Mouse (Mus musculus): ENCODE data around the gene H2afy2.
A peak's percentile ranks its signal among the peaks of the same experiment; 100 is the strongest.

Gene H2afy2

DNA sequence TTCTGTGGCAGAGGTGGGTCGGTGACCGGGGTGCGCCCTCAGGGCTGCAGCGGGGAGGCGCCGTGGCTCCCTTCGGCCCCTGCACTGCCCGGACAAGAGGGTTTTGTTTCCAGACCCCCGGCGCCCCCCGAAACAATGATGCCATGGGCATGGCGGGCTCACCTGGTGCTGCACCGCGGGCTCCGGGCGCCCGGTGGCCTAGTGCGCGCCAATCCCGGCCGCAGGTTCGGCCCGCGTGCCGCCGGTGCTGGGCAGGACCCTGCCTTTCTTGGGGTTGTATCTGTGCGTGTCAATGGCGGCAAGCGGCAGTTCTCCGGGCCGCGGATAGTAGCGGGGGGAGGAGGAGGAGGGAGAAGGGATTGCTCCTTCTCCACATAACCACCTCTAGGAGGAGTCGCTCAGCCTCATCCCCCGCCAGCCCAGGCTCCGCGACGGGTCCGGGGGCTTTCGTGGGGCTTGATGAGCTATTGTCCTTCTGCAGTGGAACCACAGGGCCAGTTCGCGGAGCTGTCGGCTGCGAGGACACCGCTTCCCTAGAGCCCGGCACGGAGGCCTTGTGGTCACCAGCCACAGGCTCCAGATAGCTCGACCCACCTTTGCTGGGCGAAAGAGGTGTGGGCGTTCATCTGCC is at the start of gene H2afy2:
H2afy2 (minus strand) TSS at position 527 of the 631 bp plus-strand sequence.
- peak; percentile 73 for DNase-seq

GRCm38 (mm10) chr10:61832713-61833112 is 48.8 kb upstream of the H2afy2 start:
- DNase-seq: no peak

DNA sequence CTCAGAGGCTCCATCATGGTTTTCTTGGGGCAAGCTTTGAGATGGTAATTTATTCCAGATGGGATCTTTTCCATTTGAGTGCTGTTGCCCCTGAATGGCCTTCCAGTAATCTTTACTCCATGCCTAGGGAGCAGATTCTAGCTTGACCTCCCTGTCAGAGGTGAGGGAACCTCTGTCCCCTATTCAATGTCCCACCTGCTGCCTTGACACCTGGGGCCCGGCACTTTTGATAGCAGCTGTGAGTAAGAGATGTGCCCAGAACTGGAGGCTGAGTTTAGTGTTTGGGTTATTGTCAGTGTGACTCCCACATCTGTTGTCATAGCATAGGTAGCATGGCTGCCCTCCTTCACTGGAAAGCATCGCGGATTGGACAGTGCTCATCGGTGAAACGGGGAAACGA is 47.8 kb upstream of the H2afy2 start:
- no peak for DNase-seq

- no peak for DNase-seq
Measured at GRCm38 (mm10) chr10:61831251-61831650, 47.3 kb upstream of the H2afy2 start.

DNA sequence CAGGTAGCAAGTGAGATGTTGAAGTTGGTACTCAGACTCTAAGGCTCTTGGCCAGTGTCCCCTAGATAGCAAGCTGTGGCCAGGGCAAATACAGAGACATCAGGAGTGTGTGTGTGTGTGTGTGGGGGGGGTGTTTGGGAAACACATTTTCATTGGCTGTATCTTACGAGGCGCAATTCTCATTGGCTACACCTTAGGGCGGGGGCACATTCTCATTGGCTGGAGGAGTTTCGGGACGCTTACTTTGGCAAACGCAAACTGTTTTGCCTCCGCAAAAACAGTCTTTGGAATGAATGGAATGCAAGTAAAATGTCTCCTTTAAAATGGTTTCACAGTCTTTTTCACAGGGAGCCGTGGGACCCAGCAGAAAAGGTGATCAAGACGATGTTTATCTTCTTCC is 46.9 kb upstream of the H2afy2 start:
- no peak for DNase-seq

DNA sequence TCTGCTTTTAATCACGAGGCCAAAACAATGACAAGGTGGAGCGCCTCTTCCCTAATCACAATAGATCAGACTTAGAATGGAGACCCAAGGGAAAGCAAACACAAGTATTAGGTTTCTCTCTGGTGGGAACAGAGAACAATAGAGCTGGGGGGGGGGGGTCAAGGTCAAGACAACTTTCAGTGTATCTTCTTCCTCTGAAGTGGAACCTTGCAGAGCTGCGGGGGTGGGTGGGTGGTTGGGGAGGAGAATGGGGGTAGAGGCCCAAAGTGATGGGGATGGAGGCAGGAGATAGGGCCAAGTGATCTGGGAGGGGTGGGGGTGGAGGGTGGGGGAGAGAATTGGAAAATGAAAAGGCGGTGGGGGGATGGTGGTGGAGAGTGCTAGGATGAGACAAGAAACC is 45.1 kb upstream of the H2afy2 start:
- no peak for DNase-seq

- no peak for DNase-seq
Measured at GRCm38 (mm10) chr10:61827950-61828936, 44.3 kb upstream of the H2afy2 start.

DNA sequence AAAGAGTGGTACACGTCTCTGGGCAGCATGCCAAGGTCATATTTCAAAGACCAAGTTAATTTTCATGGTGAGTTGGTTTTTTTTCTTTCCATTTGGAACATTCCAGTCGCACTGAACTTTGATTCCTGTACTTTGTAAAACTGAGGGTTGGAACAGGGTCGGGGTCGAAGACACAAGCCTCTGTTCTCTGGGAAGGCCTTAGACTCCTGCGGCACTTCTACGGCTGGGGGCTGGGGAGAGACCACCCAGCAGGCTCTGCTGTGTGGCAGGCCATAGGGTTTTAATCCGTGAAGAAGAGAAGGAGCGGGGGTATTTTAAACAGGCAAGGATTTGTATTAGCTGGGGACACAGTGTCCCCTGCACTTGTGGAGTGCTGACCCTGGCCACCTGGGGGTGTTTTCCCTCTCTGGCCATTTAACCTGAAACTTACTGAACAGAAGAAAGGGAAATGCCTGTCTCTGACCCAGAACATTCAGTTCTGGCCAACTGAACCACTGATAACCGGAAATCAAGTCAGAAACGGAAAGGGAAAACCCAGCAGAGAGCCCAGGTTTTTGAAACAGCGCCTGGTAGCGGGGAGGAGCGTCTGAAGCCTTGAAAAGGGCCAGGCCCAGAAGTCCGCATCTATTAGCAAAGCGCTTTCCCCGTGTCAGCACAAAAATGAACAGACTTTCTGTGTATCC is 42.9 kb upstream of the H2afy2 start:
- DNase-seq: no peak

- no peak for DNase-seq
Measured at GRCm38 (mm10) chr10:61825979-61826752, 42.2 kb upstream of the H2afy2 start.

- no peak for DNase-seq
Measured at GRCm38 (mm10) chr10:61825536-61825935, 41.6 kb upstream of the H2afy2 start.

- no peak for DNase-seq
Measured at GRCm38 (mm10) chr10:61823731-61824115, 39.8 kb upstream of the H2afy2 start.

DNA sequence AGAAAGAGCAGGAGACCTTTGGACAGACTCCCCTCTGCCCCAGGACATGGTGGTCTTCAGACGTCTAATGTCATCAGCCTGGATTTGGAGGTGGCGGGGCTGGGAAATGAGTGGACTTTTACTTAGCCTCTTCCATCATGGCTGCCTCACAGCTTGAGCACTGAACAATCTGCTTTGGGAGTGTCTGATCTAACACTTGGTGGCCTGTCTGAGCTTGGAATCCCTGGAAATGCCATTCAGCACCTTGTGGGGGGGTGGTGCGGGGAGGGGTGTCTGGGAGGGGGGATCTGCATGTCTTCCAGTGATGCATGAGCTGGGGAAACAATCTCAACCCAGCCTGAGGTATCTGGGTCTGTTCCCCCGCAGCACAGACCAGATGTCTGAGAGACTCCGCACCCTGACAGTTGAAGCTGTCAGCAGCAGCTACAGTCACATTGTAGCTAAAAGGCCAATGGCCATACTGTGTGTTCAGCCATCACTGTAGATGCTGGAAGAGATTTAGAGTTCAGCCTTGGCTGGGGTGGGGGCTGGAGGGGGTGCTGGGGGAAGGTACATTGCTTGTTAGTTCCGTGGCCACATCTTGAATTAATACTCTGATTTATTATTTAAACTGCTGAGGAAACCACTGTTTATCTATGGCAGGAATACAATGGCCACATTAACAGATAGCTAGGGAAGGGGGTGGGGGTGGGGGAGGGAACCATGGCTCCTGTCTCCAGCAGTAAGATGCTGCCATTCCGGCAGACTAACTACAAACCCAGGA is 39.2 kb upstream of the H2afy2 start:
- DNase-seq: no peak

- no peak for DNase-seq
Measured at GRCm38 (mm10) chr10:61820050-61820449, 36.1 kb upstream of the H2afy2 start.

GRCm38 (mm10) chr10:61811987-61812386 is 28.0 kb upstream of the H2afy2 start:
- no peak for DNase-seq

GRCm38 (mm10) chr10:61798133-61798576 is 14.2 kb upstream of the H2afy2 start:
- DNase-seq: no peak

DNA sequence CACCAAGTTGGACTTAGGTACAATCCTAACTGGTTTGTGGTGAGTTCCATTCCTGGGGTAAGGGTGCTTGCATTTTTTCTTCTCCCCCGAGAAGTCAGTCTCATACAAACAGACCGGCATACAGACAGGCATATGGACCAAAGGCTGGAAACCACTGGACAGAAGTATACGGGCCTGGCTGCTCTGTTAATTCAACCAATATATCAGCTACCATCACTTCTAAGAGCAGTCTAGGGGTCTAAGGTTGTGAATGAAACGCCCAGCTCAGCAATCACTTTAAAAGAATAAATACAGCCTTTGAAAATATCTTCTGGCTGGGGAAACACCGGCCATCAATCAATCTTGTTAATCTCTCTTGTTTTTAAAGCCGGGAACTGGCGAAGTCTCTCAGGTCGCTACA is 11.5 kb upstream of the H2afy2 start:
- no peak for DNase-seq

- DNase-seq: no peak
Measured at GRCm38 (mm10) chr10:61794971-61795370, 11.0 kb upstream of the H2afy2 start.

GRCm38 (mm10) chr10:61793015-61793414 is 9.1 kb upstream of the H2afy2 start:
- no peak for DNase-seq

DNA sequence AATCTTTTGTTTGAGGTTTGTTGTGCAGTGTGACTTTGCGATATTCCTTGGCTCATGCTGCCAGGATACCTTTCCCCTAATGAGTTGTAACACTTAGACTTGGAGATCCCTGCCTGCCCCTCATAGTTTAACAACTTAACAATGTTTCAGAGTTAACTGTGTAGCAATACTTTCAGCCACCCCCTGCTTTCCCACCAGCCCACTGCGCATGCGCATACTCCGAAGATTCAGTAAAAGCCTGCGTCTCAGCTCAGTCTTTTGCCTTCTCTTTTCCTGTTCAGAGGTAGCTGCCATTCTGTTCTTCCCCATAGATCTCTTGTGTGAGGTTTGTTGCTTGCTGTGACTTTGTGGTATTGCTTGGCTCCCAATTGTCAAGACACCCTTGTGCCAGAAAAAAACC is 4.6 kb upstream of the H2afy2 start:
- DNase-seq: no peak

- DNase-seq: no peak
Measured at GRCm38 (mm10) chr10:61787541-61788313, 3.8 kb upstream of the H2afy2 start.

DNA sequence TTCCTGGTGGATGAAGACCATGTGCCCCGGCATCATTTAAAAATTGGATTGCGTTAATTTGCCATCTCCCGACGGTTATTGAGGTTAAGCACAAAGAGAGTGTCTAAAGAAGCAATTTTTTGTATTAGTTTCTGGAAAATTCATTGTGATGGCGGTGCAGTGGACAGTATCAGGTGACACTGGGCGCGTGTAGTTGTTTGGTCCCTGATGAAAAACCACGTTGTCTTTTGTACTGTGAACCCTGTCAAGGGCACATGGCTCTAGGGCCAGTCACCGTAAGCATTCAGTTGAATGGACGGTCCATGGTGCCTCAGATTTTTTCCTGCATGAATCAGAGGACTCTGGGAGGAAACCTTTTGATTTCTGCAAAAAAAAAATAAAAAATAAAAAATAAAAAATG is 467 bp upstream of the H2afy2 start:
- DNase-seq: no peak
